Mouse (Mus musculus) forebrain, embryonic 13.5 days (tissue): ENCODE data around the gene Prkce. TPM values are rescaled to one million over a fixed set of nuclear protein-coding genes. Genes with fewer than 3 reads are reported as not detected.

Experiments used
- ATAC-seq: fragments of 200-750 bp; cut with Nextera tagmentation; 2 replicates; pipeline ENCODE4 v1.8.0; 2017
- H3K27ac ChIP-seq: fragments of 300-500 bp; sonication (generic); 2 replicates; pipeline ENCODE4 v1.5.1; 2015; ENCODE audit warnings: inconsistent platforms, mild to moderate bottlenecking, moderate library complexity
- H3K27me3 ChIP-seq: fragments of 300-500 bp; sonication (generic); 2 replicates; pipeline ENCODE4 v1.6.1; 2015; ENCODE audit warnings: mild to moderate bottlenecking, inconsistent platforms
- H3K36me3 ChIP-seq: fragments of 300-500 bp; sonication (generic); 2 replicates; pipeline ENCODE4 v1.6.1; 2015; ENCODE audit warnings: mild to moderate bottlenecking, inconsistent platforms; ENCODE audit not compliant: poor library complexity, severe bottlenecking
- H3K4me1 ChIP-seq: fragments of 300-500 bp; sonication (generic); 2 replicates; pipeline ENCODE4 v1.6.1; 2015; ENCODE audit warnings: inconsistent platforms
- H3K4me2 ChIP-seq: fragments of 300-500 bp; sonication (generic); 2 replicates; pipeline ENCODE4 v1.6.1; 2015; ENCODE audit warnings: inconsistent platforms, mild to moderate bottlenecking, moderate library complexity
- H3K4me3 ChIP-seq: fragments of 300-500 bp; sonication (generic); 2 replicates; pipeline ENCODE4 v1.5.1; 2015; ENCODE audit warnings: mild to moderate bottlenecking, inconsistent platforms
- H3K9ac ChIP-seq: fragments of 300-500 bp; sonication (generic); 2 replicates; pipeline ENCODE4 v1.6.1; 2015; ENCODE audit warnings: mild to moderate bottlenecking, inconsistent platforms
- H3K9me3 ChIP-seq: fragments of 300-500 bp; sonication (generic); replicated peaks from 2 replicates; pipeline ENCODE4 v1.6.1; 2016; ENCODE audit warnings: inconsistent platforms
- WGBS: fragments of 180-500 bp; shearing (Covaris S2); methylation state at CpG from one replicate; pipeline ENCODE4 v1.1.7; 2015; 5-methylcytosine and 5-hydroxymethylcytosine counted together
- polyA plus RNA-seq: library from polyadenylated mRNA; unstranded; fragments of >200 nt; fragmentation: Nextera tagmentation; extraction: Ambion mirVana; gene quantifications from 2 replicates; pipeline ENCODE4 v1.2.1, GENCODE M21; 2015

Prkce gene
- polyA plus RNA-seq, 1 experiment from 2014 or later = 10.9 TPM

GRCm38 (mm10) chr17:86293247-86293744 is 125.7 kb downstream of the Prkce start:
- H3K4me1 ChIP-seq = no peaks in the 10 kb centered on the region
- WGBS = 49% methylated on average over 9 of the region's 10 CpGs
- H3K36me3 ChIP-seq = no peaks in the 10 kb centered on the region
- no peaks in the 10 kb centered on the region for H3K27me3 ChIP-seq
- ATAC-seq = 0 out of 2 replicates have a peak, but pooled peaks have one; percentile 30
- H3K4me3 ChIP-seq = no peak overlapping the region
- no peak overlapping the region for H3K4me2 ChIP-seq
- H3K27ac ChIP-seq = no peak overlapping the region
- no peaks in the 10 kb centered on the region for H3K9me3 ChIP-seq
- no peak overlapping the region for H3K9ac ChIP-seq

- Histone ChIP-seq H3K4me3 (no peak overlapping the region), H3K27me3 (no peaks in the 10 kb centered on the region), H3K9me3 (no peaks in the 10 kb centered on the region), H3K27ac (no peak overlapping the region), H3K4me2 (no peak overlapping the region), H3K36me3 (no peaks in the 10 kb centered on the region), H3K4me1 (peaks cover 6% of the 10 kb centered on the region), H3K9ac (no peak overlapping the region)
- ATAC-seq = no peak
- WGBS = 72% methylated on average over 3 of the region's 3 CpGs
These were observed 132.0 kb downstream of the Prkce start for GRCm38 (mm10) chr17:86299576-86299975.

- Histone ChIP-seq H3K9ac (no peak overlapping the region), H3K27me3 (no peaks in the 10 kb centered on the region), H3K4me3 (no peak overlapping the region), H3K27ac (no peak overlapping the region), H3K9me3 (no peaks in the 10 kb centered on the region), H3K36me3 (no peaks in the 10 kb centered on the region), H3K4me1 (peaks cover 6% of the 10 kb centered on the region), H3K4me2 (no peak overlapping the region)
- whole genome bisulfite sequencing = 76% methylated on average over 22 of the region's 22 CpGs
- ATAC-seq = no peak
These were observed 133.4 kb downstream of the Prkce start for GRCm38 (mm10) chr17:86300774-86301595.

- 95% methylated on average over 11 of the region's 11 CpGs for WGBS
These were observed 134.7 kb downstream of the Prkce start for GRCm38 (mm10) chr17:86302266-86302665.

GRCm38 (mm10) chr17:86302861-86303331 is 135.3 kb downstream of the Prkce start:
- no peak for ATAC-seq
- Histone ChIP-seq H3K9me3 (no peaks in the 10 kb centered on the region), H3K27me3 (no peaks in the 10 kb centered on the region), H3K4me1 (peaks cover 6% of the 10 kb centered on the region), H3K9ac (no peak overlapping the region), H3K4me3 (no peak overlapping the region), H3K4me2 (no peak overlapping the region), H3K27ac (no peak overlapping the region), H3K36me3 (no peaks in the 10 kb centered on the region)
- 94% methylated on average over 14 of the region's 14 CpGs for WGBS

More at GRCm38 (mm10) chr17:86302266-86302665, 134.7 kb downstream of the Prkce start:
- Histone ChIP-seq H3K9ac (no peak overlapping the region), H3K27ac (no peak overlapping the region), H3K4me2 (no peak overlapping the region), H3K9me3 (no peaks in the 10 kb centered on the region), H3K27me3 (no peaks in the 10 kb centered on the region), H3K36me3 (no peaks in the 10 kb centered on the region), H3K4me3 (no peak overlapping the region), H3K4me1 (peaks cover 6% of the 10 kb centered on the region)
- ATAC-seq = peak; percentile 46; the same call in 1 of the 2 replicates

GRCm38 (mm10) chr17:86303401-86304243 is 136.0 kb downstream of the Prkce start:
- 85% methylated on average over 19 of the region's 19 CpGs for WGBS
- H3K4me1 ChIP-seq = peaks cover 6% of the 10 kb centered on the region
- H3K9ac ChIP-seq = no peak overlapping the region
- H3K4me2 ChIP-seq = no peak overlapping the region
- ATAC-seq = no peak
- H3K4me3 ChIP-seq = no peak overlapping the region
- no peaks in the 10 kb centered on the region for H3K27me3 ChIP-seq
- H3K27ac ChIP-seq = no peak overlapping the region
- H3K9me3 ChIP-seq = no peaks in the 10 kb centered on the region
- no peaks in the 10 kb centered on the region for H3K36me3 ChIP-seq

- Histone ChIP-seq H3K27me3 (no peaks in the 10 kb centered on the region), H3K36me3 (no peaks in the 10 kb centered on the region), H3K4me2 (no peak overlapping the region), H3K4me1 (peaks cover 6% of the 10 kb centered on the region), H3K9ac (no peak overlapping the region), H3K9me3 (no peaks in the 10 kb centered on the region), H3K27ac (no peak overlapping the region), H3K4me3 (no peak overlapping the region)
- WGBS = 82% methylated on average over 17 of the region's 17 CpGs
- ATAC-seq = peak; percentile 36; the same call in 1 of the 2 replicates
These were observed 137.5 kb downstream of the Prkce start for GRCm38 (mm10) chr17:86304923-86305630.

- H3K4me1 ChIP-seq = peaks cover 2% of the 10 kb centered on the region
- no peak for ATAC-seq
- no peak overlapping the region for H3K4me3 ChIP-seq
- H3K27ac ChIP-seq = no peak overlapping the region
- no peaks in the 10 kb centered on the region for H3K36me3 ChIP-seq
- no peaks in the 10 kb centered on the region for H3K27me3 ChIP-seq
- no peak overlapping the region for H3K4me2 ChIP-seq
- WGBS = 90% methylated on average over 7 of the region's 7 CpGs
- H3K9ac ChIP-seq = no peak overlapping the region
- no peaks in the 10 kb centered on the region for H3K9me3 ChIP-seq
These were observed 138.6 kb downstream of the Prkce start for GRCm38 (mm10) chr17:86306161-86306560.

- Histone ChIP-seq H3K4me1 (peaks cover 13% of the 10 kb centered on the region), H3K27me3 (no peaks in the 10 kb centered on the region), H3K9ac (no peak overlapping the region), H3K4me3 (no peak overlapping the region), H3K36me3 (no peaks in the 10 kb centered on the region), H3K27ac (no peak overlapping the region), H3K9me3 (no peaks in the 10 kb centered on the region), H3K4me2 (no peak overlapping the region)
- WGBS = 82% methylated on average over 8 of the region's 8 CpGs
- ATAC-seq = no peak
These were observed 146.0 kb downstream of the Prkce start for GRCm38 (mm10) chr17:86313413-86314139.

- peaks cover 13% of the 10 kb centered on the region for H3K4me1 ChIP-seq
- H3K4me2 ChIP-seq = no peak overlapping the region
- H3K27ac ChIP-seq = no peak overlapping the region
- no peaks in the 10 kb centered on the region; the same call in 1 of the 2 replicates for H3K9me3 ChIP-seq
- no peak overlapping the region for H3K9ac ChIP-seq
- ATAC-seq = no peak
- no peaks in the 10 kb centered on the region for H3K36me3 ChIP-seq
- H3K27me3 ChIP-seq = no peaks in the 10 kb centered on the region
- 98% methylated on average over 4 of the region's 4 CpGs for WGBS
- H3K4me3 ChIP-seq = no peak overlapping the region
These were observed 148.3 kb downstream of the Prkce start for GRCm38 (mm10) chr17:86315874-86316273.

GRCm38 (mm10) chr17:86316771-86317170 is 149.2 kb downstream of the Prkce start:
- no peak for ATAC-seq
- WGBS = 95% methylated on average over 5 of the region's 5 CpGs
- Histone ChIP-seq H3K9me3 (no peaks in the 10 kb centered on the region; the same call in 1 of the 2 replicates), H3K4me2 (no peak overlapping the region), H3K27ac (no peak overlapping the region), H3K4me3 (no peak overlapping the region), H3K36me3 (no peaks in the 10 kb centered on the region), H3K4me1 (peaks cover 5% of the 10 kb centered on the region; the same call in 1 of the 2 replicates), H3K9ac (no peak overlapping the region), H3K27me3 (no peaks in the 10 kb centered on the region)
